Mouse (Mus musculus) urinary bladder, postnatal 36 days (tissue): ENCODE measurements around the gene Csnk2a1.

ENCODE experiments used
- DNase-seq, 2 experiments: peaks; one replicate each; pipeline ENCODE4 v3.0.0; 2022; ENCODE audit warnings: low spot score in 2 of 2, mixed read lengths in 1 of 2

Csnk2a1 gene

DNA sequence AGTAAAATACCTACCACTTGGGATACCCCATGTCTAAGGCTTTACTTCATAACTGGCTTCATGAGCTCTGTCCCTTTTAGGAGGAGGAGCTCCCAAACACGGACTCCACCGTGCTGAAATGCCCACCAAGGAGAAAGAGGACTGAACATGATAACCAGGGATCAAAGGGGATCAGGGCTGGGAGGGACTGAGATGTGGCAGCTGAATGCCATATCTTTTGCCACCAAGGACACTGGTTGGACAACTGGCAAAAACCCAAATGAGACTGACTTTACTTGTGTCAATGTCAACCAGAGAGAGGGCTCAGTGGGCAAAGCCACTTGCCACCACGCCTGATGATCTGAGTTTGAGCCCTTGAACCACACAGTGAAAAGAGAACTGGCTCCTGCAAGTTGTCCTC lies 98.2 kb downstream of the Csnk2a1 start:
- no peak for DNase-seq

DNA sequence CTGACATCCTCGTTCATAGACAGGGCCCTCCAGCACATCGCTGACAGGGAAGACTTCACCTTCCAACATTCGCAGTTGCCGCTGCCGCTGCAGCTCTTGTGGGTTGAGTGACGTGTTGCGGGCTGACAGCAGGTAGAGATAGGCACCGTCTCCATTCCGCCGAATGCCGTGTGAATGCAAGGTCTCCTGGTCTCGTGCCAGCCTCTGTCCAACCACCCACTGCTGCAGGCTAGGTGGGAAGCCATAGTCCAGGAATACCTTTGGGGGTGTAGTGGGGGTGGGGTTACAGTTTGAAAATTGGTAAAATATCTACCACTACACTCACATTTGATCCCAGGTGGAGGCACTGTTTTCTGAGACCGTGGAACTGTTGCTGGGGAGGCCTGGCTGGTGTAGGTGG lies 99.5 kb downstream of the Csnk2a1 start:
- no peak for DNase-seq

DNA sequence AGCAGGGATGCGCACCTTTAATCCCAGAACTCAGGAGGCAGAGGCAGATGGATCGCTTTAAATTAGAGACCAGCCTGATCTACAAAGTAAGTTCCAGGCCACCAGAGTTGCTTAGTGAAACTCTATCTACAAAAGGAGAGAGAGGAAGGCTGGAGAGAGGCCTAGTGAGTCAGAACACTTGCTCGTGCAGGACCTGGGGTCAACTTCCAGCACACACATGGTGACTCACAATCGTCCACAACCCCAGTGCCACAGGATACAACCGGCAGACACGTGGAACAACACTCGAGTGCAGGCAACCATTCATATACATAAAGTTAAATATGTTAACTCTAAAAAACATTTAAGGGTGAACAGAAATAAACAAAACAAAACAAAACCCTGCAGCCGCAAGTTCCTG lies 100.0 kb downstream of the Csnk2a1 start:
- no peak for DNase-seq

DNA sequence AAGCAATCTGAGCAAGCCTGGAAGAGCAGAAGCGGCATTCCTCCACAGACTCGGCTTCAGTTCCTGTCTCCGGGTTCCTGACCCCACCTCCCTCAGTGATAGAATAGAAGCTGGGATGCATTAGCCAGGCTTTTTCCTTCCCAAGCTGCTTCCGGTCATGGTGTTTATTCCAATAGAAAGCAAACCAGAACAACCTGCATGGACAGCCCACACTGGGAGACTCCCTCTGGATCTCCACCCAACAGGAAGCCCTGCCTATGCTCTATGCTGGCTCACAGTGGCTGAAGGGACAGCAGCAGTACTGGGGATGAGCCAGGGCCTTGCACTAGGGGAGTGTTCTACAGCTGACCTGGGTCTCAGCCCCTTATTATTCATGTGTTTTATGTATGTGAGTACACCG lies 101.3 kb downstream of the Csnk2a1 start:
- no peak for DNase-seq

DNA sequence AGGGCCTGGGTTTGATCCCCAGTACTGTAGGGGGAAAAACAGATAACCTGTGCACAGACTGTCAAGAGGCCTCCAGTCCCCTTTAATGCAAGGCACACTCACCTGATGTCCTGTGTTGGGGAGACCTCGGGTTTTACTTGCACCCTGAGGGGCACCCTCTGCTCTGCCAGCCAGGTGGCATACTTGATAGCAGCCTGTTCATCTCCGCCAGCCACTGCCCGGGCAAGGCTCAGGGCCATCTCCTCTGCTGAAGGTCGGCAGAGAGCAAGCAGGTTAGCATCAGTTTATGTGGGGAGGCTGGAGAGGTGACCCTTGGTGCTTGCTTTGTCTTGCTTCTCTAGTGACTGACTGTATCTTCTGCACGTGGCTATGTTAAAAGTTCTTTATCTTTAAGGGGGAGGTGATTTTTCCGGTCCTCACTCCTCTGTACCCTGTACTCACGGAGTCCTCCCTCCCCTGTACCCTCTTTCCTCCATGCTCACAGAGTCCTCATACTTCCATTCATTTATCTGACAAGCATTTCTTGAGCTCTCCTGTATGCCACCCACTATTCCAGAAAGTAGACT lies 104.3 kb downstream of the Csnk2a1 start:
- DNase-seq = no peak
